Mouse (Mus musculus) CD4-positive, CD25-positive, alpha-beta regulatory T cell, adult 4 months (primary cell): ENCODE data around the gene Alk. TPM values are rescaled to one million over a fixed set of nuclear protein-coding genes. Genes with fewer than 3 reads are reported as not detected.

Experiments
- ATAC-seq: one replicate; pipeline ENCODE4 v1.8.0; 2017
- polyA plus RNA-seq, 2 experiments: library from polyadenylated mRNA; unstranded; fragments of 100-300 nt; shearing (Covaris generic); gene quantifications; one replicate each; pipeline ENCODE4 v1.2.1; 2017

The Alk gene
- polyA plus RNA-seq, 2 experiments from 2014 or later: 0.05 TPM; not detected in 1

DNA sequence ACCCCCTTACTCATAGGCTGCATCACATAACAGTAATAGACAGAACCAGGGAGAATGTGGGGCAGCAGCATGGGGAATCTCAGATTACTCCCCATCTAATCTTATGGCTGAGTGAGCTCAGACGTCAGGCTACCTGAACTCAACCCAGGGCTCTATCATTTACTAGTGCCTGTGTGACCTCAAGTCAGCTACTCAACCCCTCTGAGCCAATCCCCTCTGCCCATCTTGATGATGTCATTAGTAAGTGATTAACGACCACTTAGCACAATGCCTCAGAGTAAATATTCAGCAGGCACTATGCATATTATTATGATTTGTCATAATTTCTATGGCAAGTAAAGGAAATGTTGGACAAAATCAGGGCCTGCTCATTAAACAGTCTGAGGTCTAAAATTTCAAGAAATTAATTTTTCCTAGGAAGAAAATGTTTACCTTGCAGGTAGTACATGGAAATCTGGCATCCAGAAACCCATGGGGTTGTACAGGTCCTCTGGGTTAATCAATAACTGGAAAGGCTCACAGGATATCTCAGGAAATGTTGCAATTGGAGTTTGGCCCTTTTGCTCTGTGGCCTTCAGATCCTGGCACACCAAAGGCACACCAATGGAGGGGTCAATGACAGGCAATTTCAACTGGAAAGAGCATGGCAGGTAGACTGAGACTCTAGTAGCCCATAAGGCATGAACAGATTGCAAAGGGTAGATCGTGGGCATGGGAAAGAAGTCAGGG lies 204.9 kb downstream of the Alk start:
- no peak for ATAC-seq

DNA sequence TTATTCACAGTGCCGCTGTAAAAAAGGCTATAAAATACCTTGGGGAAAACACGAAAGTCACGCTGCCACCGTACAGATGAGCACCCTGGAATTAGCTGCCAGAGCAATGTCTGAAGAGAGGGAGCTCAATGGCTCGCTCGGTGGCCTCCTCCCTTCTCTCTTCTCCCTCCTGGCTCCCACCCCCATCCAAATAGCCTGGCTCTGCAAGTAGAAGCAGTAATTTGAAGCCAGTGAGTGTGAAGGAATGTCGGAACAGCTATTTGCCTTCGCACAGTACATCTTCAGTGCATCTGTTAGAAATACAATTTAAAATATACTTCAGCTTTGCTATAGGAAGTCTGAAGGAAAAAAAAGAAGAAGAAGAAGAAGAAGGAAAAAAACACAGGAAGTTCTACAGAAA lies 208.5 kb downstream of the Alk start:
- ATAC-seq: no peak

DNA sequence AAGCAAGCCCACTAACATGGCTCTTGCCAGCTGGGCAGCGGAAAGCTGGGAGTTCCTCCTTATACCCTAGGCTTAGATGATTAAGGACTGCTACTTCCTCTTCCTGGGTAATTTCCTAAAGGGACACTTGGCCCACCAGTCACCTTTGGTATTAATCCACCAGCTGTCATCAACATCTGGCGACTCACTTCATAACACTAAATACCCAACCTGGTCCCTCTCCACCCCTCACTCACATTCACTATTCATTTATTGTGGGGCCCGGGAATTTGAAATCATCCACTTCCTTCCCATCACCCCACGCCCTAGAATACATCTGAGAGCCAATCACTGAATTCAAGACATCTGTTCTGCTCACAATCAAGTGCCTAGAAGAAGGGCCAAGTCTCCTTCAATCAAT lies 235.4 kb downstream of the Alk start:
- ATAC-seq: no peak

DNA sequence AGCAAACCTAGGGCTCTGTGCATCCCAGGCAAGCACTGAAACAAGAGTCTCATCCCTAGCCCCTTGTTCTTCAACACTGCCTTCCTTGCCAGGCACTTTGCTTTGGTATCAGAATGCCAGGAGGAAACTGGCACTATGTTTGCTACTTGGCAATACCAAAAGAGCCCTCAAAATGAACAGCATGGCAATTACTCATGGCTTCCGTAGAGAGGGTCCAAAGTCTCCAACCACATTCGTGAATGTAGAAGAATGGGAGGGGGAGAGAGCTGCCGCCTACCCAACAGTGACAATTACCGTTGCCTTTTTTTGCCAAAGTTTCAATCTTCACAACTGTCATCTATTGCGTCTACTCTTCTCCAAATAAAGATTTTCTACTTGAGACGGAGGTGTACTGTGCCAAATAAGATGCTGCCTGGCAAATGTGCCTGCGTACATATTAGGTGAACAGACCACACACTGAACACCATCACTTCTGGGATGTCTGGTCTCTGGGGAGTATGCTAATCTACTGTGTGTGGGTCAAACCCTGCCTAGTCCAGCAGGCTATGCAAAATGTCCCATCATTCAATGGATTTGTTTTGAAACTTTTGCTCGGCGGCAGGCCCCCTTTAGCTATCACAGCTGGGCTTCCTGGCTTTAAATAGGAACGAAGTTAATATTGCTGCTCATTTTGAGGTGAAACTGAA lies 241.5 kb downstream of the Alk start:
- no peak for ATAC-seq

DNA sequence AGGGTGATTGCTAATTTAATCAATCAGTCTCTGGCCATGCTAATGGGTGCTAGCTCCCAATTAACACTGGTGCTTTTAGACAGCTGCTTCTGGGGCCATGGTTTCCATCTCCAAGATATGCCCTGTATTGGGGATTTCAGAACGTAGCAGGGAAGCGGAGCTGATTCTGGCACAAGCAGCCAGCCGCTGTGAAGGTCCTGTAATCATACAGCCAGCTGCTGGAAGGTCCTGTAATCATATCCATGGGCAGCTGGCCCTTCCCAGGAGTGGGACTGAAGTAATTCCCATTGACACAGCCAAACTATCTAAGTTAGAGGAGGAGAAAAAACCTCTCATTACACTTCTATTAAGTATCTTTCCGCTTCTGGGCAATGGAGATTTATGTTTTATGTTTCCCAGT lies 242.5 kb downstream of the Alk start:
- ATAC-seq: no peak

DNA sequence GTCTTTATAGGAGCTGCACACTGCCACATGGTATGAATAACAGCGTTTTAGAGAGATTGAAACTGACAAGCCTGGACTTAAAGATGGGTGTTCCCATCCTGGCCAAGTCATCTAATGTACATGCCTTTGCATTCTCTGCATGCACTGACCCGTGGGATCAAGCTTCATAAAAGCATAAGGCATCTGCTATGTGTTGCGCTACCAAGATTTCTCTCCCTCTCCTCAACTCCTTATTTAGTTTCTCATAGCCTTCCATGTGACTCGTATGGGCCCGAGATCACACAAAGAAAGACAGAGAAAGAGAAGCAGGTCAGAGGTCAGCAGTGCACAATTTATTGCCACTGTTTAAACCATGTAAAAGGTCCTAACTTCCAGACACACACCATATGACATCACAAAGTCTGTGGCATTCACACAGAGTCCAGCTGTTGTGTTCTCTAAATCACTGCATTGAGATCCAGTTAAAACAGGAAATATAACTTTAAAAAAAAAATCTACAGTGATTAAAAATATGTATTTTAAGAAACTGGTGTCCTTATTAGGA lies 247.6 kb downstream of the Alk start:
- no peak for ATAC-seq

DNA sequence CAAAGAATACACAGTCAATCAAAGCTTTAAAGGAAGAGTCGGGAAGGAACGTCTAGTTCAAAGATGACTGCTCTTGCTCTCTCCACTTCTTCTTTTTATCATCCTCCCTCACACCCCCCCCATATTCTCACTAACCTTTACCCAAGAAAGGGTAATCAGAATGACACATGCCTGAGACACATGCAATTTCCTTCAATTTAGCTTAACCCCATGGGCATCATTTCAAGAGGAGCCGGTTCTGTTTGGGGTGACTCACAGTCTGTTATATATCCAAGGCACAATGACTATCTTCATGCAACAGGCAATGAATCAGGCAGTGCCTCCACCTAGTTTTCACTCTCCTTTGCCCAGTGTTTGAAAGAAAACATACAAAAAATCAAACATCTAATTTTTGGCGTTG lies 265.0 kb downstream of the Alk start:
- ATAC-seq: no peak

DNA sequence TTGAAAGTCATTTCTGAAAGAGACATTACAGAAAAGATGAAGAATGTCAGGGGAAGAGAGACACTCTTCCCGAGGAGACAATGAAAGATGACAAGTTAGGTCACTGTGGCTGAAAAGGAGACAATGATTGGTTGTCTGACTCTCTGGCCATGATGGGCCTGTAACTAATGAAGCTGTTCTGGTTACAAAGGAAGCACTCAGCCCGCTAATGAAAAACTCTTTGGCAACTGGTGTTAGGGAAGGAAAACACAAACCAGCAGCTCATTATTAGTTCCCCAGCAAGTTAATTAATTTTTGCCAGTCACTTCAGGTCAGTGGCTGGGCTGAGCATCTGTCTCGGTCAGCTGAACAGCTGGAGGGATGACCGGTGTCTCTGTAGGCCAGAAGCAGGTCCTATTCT lies 271.5 kb downstream of the Alk start:
- ATAC-seq: no peak

DNA sequence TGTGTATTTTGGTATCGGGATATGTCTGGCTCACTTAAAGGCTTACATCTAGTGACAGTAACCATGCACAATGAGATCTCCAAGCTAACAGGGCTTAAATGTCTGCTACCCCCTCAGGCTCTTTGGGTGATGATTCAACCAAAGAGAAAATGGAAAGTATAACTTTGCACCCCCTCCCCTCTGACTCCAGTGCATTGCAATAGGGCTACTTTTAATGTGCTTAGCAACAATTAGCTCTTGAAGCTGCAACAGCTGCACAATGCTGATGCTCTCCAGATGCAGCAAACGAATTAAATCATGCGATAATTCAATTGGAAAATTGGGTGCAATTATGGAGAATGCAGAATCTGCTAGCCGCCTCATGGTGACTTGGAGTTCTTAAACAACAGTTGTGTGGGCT lies 278.5 kb downstream of the Alk start:
- ATAC-seq: no peak

DNA sequence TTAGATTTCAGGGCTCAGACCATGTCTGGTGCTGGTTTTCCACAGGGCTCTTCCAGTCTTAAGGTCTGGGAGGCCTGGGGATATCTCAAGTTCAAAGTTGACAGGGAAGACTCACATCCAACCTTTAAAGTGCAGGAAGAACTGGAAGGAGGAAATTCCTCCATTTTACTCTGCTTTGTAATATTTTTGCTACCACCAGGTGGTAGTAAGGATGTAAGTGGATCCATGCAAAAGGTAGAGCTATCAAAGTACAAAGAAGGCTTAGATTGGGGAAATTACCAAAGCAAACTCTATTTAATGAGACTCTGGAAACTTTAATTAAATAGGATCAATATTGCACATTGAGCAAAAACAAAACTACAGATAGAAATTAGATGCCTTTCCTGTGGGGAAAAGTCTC lies 284.9 kb downstream of the Alk start:
- ATAC-seq: no peak

DNA sequence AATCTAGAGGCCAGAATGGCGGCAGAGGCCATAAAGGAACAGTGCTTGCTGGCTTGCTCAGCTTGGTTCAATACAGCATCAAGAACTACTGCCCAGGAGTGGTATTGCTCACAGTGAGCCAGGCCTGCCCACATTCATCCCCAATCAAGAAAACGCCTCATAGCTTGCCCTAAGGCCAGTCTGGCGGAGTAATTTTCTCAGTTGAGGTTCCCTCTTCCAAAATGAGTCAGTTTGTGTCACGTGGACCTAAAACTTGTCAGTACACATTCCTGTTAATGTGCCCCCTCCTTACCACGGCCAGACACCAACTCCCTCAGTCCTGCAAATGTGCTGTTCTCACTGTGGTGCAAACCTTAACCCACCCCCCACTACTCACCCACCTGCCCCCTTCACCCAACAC lies 304.8 kb downstream of the Alk start:
- no peak for ATAC-seq

DNA sequence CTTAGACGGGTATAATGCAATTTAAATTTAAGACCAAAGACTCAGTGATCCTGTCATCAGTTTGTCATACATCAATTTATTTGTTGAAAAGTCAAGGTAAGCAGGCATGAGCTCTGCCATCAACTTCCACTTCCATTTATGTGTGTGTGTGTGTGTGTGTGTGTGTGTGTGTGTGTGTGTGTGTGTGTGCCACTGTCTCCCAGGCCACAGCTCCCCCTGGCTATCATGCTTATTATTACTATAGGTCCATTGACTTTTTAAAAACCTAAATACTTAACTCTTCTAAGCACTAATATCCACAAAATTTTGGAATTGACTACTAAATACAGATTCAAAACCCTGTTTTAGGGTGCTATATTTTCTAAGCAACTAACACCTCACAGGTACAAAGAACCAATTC lies 308.1 kb downstream of the Alk start:
- ATAC-seq: no peak

DNA sequence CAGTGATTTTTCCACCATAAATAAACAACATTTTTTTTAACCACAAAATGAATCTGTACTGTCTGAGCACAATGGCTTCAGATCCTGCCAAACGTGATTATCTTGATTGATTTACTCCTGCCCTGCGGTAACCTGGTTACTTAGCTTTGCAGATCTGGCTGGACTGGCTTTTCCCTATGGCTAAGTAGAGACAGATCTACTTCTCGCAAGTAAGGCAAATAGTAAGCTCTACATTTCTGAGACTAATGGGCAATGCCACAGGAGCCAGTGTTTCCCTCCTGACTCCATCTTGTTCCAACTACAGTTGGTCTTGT lies 311.2 kb downstream of the Alk start:
- ATAC-seq: no peak

DNA sequence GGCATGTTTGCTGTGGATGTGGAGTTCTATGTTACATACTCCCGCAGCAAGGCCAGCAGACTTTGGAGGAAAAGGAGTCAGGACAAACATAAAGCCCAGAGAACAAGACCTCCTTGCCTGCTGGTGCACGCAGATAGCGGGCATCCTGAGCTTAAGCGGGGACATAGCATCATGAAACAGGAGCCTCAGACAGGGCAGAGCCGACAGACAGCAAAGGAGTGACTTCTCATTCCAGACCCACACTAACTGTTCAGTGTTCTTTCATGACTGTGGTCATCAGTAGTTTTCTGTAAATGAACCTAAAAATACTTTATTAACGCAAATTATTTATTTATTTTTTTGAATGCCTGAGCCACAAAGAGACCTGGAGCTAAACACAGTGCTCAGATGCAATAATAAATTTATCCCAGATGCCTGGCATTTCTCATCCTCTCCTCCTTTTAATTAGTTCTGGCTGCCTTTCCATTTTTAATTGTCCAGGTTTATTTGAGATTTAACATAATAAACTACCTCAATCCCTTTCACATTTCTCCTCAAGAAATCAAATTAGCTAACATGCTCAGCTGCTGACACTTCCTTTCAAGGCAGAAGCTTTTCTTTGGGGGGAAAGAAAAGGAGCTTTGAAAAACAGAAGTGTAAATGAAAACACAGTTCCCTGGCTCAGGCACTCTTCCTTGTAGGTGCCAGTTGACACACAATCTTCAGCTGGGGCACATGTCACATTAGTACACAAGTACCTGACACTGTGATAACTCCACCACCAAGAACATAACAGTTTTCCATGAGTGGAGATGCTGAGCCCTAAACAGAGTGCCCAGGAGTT lies 311.8 kb downstream of the Alk start:
- no peak for ATAC-seq

DNA sequence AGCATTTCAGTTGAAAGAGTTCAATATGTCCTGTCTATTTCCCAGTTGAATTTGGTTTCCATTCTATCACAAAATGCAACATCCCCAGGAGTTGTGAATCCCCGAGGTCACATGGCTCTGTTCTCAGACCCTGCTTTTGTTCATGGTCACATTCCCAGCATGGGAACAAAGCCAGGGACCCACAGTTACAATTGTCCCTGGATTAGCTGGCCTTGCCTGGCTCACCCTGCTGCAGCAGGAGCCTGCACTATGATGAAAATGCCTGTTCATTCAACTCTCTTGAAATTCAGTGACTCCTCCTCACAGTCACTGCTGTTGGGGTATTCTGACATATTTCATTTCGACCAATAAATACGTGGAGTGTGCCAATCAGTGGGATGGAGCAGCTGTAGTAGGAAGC lies 318.5 kb downstream of the Alk start:
- ATAC-seq: no peak

DNA sequence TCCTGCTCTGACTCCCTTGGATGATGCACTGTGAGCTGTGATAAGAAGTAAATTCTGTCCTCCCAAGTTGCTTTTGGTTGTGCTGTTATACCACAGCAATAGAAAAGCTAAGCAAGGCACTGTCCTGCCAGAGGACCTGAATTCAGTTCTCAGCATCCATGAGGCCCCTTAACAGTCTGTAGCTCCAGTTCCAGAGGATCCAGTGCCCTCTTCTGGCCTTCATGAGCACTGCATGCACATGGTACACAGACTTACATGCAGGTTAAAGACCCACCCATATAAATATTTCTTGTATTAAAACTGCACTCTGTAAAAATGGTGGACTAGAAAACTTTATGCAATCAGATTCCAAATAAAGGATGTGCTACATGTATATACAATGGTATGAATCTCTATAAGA lies 326.1 kb downstream of the Alk start:
- no peak for ATAC-seq

DNA sequence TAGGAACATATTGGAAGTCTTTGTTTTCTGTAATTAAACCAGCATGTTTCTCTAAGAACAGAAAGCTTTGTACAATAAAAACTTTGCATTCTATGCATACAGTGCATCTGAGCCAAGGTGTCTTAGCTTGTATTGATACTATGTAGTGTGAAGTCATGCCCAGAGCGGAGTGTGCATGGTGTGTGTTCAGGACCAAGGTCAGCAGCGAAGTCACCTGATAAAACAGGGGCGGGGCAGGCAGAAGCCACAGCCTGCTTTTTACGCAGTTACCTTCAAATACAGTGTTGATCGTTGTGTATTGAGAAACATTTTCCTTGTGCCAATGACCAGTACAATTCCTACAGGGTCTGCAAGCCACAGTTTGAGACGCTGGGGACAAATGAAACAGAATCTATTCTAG lies 327.6 kb downstream of the Alk start:
- no peak for ATAC-seq

DNA sequence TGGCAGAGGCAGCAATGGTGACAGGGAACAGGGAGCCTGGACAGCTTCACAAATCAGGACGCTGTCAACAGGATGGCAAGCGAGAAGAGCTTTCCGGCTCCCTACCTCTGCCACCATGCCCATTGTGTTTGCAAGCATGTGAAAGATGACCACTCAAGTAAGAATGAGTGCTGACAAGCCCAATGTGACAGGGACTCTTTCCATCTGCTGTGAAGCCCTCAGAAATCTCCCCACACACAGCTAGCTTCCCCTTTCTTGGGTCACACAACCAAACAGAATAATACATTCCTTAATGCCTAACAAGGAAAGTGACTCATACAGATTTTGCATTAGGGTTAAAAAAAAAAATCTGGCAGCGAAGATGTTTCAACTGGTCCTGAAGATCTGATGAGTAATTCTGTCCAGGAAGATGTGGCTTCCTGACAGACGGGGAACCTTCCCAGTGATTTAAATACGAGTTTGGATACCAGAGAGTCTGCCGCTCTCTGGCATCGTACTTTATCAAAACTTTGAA lies 329.0 kb downstream of the Alk start:
- no peak for ATAC-seq

DNA sequence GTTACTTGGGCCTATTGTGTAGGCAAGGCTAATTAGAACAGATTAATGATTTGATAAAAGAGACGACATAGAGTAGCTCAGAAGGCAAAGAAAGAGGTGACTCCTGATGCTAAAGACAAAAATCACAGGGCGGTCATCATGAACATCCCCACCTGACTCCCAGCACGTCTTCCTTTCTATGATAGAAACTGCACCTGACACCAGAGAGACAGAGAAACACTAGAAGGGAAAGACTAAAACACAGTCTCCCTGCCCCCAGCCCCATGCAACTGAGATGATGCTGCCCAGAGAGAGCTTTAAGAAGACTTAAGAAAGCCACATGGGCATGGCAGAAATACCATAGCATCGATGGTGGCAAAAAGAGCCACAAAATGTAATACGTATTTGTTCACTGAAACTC lies 330.2 kb downstream of the Alk start:
- no peak for ATAC-seq

DNA sequence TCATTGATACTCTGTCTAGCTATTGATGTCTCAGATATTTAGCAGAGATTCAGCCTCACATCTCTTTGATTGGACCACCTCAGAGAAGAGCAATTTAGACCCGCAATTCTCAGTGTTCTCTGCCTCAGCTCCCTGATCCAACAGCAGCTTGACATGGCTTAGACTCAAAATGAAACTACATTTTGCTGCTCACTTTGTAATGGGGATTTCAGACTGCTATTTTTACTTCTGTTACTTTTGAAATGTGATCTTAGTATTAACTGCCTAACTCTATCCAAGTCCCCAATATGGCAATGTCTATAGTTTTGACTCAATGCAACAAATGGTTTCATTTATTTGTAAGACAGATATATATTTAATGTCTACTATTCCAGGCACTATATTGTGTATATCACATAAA lies 332.8 kb downstream of the Alk start:
- ATAC-seq: no peak

DNA sequence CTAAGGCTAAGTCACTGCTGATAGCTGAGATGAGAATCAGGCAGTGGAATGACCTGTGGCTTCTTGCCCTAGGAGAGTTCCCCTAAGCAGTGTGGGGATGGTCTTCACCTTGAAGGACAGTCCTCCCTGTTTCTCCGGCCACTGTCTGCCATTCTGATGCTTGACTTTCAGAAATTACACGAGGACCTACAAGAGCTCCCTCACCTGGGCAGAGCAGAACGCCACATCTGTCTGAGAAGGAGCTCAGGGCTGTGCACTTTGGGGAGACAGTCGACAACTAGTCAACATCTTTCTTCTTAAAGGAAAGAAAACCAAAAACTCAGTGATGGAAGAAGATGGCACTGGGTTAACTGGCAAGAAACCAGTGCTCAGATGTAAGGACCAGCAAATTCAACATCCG lies 335.9 kb downstream of the Alk start:
- no peak for ATAC-seq

DNA sequence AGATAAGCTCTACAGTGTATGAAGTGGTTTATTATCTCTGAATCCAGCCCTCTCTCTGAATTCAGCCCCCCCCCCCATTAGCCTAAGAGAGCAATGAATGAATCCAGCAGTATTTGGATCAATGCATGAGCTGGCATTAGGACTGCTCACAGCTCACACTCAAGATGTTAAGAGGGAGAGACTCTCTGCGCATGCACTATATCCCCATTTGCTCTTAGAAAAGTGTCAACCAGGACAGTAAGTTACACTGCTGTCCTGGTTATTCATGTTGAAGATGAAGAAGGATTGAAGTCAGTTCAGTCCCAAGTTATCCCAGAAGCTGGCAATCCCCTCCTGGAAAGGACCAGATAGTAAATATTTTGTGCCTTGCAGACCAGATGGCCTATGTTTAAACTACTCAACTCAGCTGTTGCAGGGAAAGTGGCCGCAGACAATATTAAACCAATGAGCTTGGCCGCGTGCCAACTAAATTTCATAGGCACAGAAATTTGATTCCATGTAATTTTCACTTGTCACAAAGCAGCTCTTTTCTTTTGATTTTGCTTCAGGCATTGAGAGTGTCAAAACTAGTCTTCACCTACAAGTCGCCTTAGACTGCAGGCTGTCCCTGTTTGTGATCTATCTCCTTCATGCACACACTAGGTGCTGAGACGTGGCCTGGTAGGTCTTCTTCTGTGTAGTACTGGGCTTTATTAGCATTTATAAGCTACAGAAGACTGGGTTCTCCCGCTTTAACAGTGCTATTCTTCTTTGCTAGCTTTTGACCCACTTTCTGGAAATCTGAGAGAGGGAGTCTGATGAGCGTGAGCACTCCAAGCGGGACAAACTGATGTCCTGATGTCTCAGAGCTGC lies 339.0 kb downstream of the Alk start:
- no peak for ATAC-seq

DNA sequence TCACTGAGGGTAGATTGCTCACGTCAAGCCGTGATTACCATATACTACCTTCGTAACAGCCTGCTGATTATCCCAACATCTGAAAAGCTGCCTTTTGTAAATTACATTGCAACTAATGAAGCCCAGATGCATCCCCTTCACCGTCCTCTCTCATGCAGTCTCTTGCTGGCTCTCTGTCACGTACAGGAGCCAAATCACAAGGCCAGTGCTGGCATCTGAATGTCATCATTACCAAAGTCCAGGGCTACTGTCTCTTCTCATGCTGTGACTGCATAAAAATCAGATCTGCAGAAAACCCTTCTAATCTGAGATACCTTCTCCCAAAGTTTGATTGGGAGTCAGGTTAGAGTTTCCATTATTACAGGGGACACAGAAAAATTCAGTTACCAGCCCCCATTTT lies 351.0 kb downstream of the Alk start:
- ATAC-seq: no peak
